Mouse (Mus musculus): ENCODE data around the gene Ephb4. TPM values are rescaled to one million over a fixed set of nuclear protein-coding genes. Genes with fewer than 3 reads are reported as not detected.

The Ephb4 gene
- total RNA-seq, 2 experiments from 2014 or later = 12.1 to 13.4 TPM

- DNase-seq = peak; percentile 92 to 93
- intact Hi-C loops (cut with DNase I) = loop anchor here (2.0 kb wide), 1 partner anchor 49 kb away; no protein-coding TSS in a partner anchor
Measured at GRCm38 (mm10) chr5:137333512-137334174, 16.3 kb upstream of the Ephb4 start, which contains the start of gene Slc12a9. Gene Slc12a9, minus strand, starts transcription at chr5:137333597.

GRCm38 (mm10) chr5:137334317-137334716, 15.6 kb upstream of the Ephb4 start:
- intact Hi-C loops (cut with DNase I) = loop anchor here (2.0 kb wide), 1 partner anchor 48 kb away; no protein-coding TSS in a partner anchor
- no peak for DNase-seq

GRCm38 (mm10) chr5:137335066-137335465, 14.8 kb upstream of the Ephb4 start:
- intact Hi-C loops (cut with DNase I) = loop anchor here (2.0 kb wide), 1 partner anchor 48 kb away; no protein-coding TSS in a partner anchor
- DNase-seq = no peak

GRCm38 (mm10) chr5:137337190-137337589, 12.7 kb upstream of the Ephb4 start:
- intact Hi-C loops (cut with DNase I) = no loop called here
- DNase-seq = no peak

- intact Hi-C loops (cut with DNase I) = no loop called here
- DNase-seq = peak; percentile 81 to 89
Measured at GRCm38 (mm10) chr5:137338256-137338655, 11.7 kb upstream of the Ephb4 start.

- intact Hi-C loops (cut with DNase I) = no loop called here
- DNase-seq = peak in 1 of 2 experiments; percentile 41
Measured at GRCm38 (mm10) chr5:137338663-137339289, 11.1 kb upstream of the Ephb4 start.

GRCm38 (mm10) chr5:137339290-137339979, 10.5 kb upstream of the Ephb4 start:
- peak; percentile 36 to 40 for DNase-seq
- intact Hi-C loops (cut with DNase I) = no loop called here

GRCm38 (mm10) chr5:137340222-137340621, 9.7 kb upstream of the Ephb4 start:
- intact Hi-C loops (cut with DNase I) = loop anchor here (5.0 kb wide), 1 partner anchor 437 kb away; the partner anchor contains the start of gene Ppp1r35
- no peak for DNase-seq

- intact Hi-C loops (cut with DNase I) = loop anchor here (5.0 kb wide), 1 partner anchor 435 kb away; the partner anchor contains the start of gene Ppp1r35
Measured at GRCm38 (mm10) chr5:137342407-137343012, 7.4 kb upstream of the Ephb4 start.

GRCm38 (mm10) chr5:137343412-137343811, 6.5 kb upstream of the Ephb4 start:
- intact Hi-C loops (cut with DNase I) = loop anchor here (5.0 kb wide), 1 partner anchor 434 kb away; the partner anchor contains the start of gene Ppp1r35
- DNase-seq = no peak

More at GRCm38 (mm10) chr5:137342407-137343012, 7.4 kb upstream of the Ephb4 start:
- DNase-seq = no peak

- no peak for DNase-seq
- intact Hi-C loops (cut with DNase I) = loop anchor here (5.0 kb wide), 1 partner anchor 433 kb away; the partner anchor contains the start of gene Ppp1r35
Measured at GRCm38 (mm10) chr5:137343869-137344268, 6.0 kb upstream of the Ephb4 start.

- no peak for DNase-seq
- intact Hi-C loops (cut with DNase I) = no loop called here
Measured at GRCm38 (mm10) chr5:137345821-137346220, 4.1 kb upstream of the Ephb4 start.

GRCm38 (mm10) chr5:137346388-137346787, 3.5 kb upstream of the Ephb4 start:
- intact Hi-C loops (cut with DNase I) = no loop called here
- no peak for DNase-seq

GRCm38 (mm10) chr5:137346983-137347382, 2.9 kb upstream of the Ephb4 start:
- no peak for DNase-seq
- intact Hi-C loops (cut with DNase I) = no loop called here

GRCm38 (mm10) chr5:137347856-137348255, 2.1 kb upstream of the Ephb4 start:
- DNase-seq = no peak
- intact Hi-C loops (cut with DNase I) = no loop called here

GRCm38 (mm10) chr5:137348482-137349383, 1.2 kb upstream of the Ephb4 start:
- intact Hi-C loops (cut with DNase I) = no loop called here
- peak; percentile 29 to 55 for DNase-seq

GRCm38 (mm10) chr5:137350205-137351057, 522 bp downstream of the Ephb4 start:
- intact Hi-C loops (cut with DNase I) = no loop called here
- DNase-seq = no peak

- intact Hi-C loops (cut with DNase I) = no loop called here
- DNase-seq = no peak
Measured at GRCm38 (mm10) chr5:137351058-137351380, 1.1 kb downstream of the Ephb4 start.

GRCm38 (mm10) chr5:137351394-137351793, 1.5 kb downstream of the Ephb4 start:
- no peak for DNase-seq
- intact Hi-C loops (cut with DNase I) = no loop called here
